Mouse (Mus musculus): ENCODE measurements around the gene Ctcfl.

DNA sequence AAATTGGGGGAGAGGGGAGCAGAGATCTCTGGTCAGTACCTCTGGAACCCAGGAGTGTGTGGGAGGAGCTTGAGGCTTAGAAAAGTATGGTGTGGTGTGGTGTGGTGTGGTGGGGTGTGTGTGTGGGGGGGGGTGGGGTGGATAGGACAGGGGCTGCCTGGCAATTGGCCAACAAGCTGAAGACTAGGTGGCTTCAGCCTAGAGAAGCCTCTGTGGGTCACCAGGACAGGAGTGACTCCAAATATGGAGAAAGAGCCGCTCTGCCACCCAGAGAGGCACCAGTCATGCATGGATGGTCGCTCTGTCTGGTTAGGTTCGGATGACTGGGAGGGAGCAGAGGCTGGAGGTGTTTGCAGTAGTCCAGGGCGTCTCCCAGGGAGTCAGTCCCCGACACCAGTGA is 71.9 kb downstream of the Ctcfl start:
- TF ChIP-seq CTCF (IDR thresholded peaks at IDR 0.05) (no peak), EP300 (IDR thresholded peaks at IDR 0.05) (no peak)
